Mouse (Mus musculus): ENCODE measurements around the gene Rnf144b. TPM values are rescaled to one million over a fixed set of nuclear protein-coding genes. Genes with fewer than 3 reads are reported as not detected.

Rnf144b gene
- polyA plus RNA-seq, 1 experiment from 2014 or later = 0.91 TPM

GRCm38 (mm10) chr13:47244771-47245170, 122.3 kb downstream of the Rnf144b start:
- H3K27me3 ChIP-seq (replicated peaks; ENCODE audit: control insufficient read depth, insufficient read depth, low read length) = no peaks in the 10 kb centered on the region

GRCm38 (mm10) chr13:47246459-47246858, 124.0 kb downstream of the Rnf144b start:
- Histone ChIP-seq H3K27me3 (replicated peaks; ENCODE audit: control insufficient read depth, insufficient read depth, low read length) (no peaks in the 10 kb centered on the region), H3K9ac (ENCODE audit: low read length) (no peak overlapping the region), H3K4me3 (ENCODE audit: low read depth, low read length) (no peak overlapping the region), H3K9me3 (replicated peaks; ENCODE audit: control insufficient read depth, low read length) (no peaks in the 10 kb centered on the region), H3K36me3 (ENCODE audit: control insufficient read depth, insufficient read depth, low read length) (no peaks in the 10 kb centered on the region), H3K27ac (ENCODE audit: low read depth, low read length) (no peak overlapping the region), H3K4me1 (ENCODE audit: control insufficient read depth, insufficient read depth, low read length) (peaks cover 8% of the 10 kb centered on the region; the same call in 1 of the 2 replicates), H3K4me2 (ENCODE audit: low read length) (no peak overlapping the region)
- DNase-seq (ENCODE audit: low spot score) (no peak), ATAC-seq (no peak)
- WGBS = 69% methylated on average over 10 of the region's 10 CpGs

More at GRCm38 (mm10) chr13:47244771-47245170, 122.3 kb downstream of the Rnf144b start:
- Histone ChIP-seq H3K36me3 (ENCODE audit: control insufficient read depth, insufficient read depth, low read length) (no peaks in the 10 kb centered on the region), H3K4me3 (ENCODE audit: low read depth, low read length) (no peak overlapping the region), H3K9me3 (replicated peaks; ENCODE audit: control insufficient read depth, low read length) (no peaks in the 10 kb centered on the region), H3K4me1 (ENCODE audit: control insufficient read depth, insufficient read depth, low read length) (peaks cover 8% of the 10 kb centered on the region; the same call in 1 of the 2 replicates), H3K4me2 (ENCODE audit: low read length) (no peak overlapping the region), H3K9ac (ENCODE audit: low read length) (no peak overlapping the region), H3K27ac (ENCODE audit: low read depth, low read length) (no peak overlapping the region)
- peak; percentile 88 for DNase-seq (ENCODE audit: low spot score)
- WGBS = 57% methylated on average over 11 of the region's 11 CpGs
- ATAC-seq = peak; percentile 84; the same call in 1 of the 2 replicates

GRCm38 (mm10) chr13:47247156-47247800, 124.8 kb downstream of the Rnf144b start:
- WGBS = 78% methylated on average over 13 of the region's 13 CpGs
- H3K27me3 ChIP-seq (replicated peaks; ENCODE audit: control insufficient read depth, insufficient read depth, low read length) = no peaks in the 10 kb centered on the region
- H3K27ac ChIP-seq (ENCODE audit: low read depth, low read length) = no peak overlapping the region
- ATAC-seq (no peak), DNase-seq (ENCODE audit: low spot score) (no peak)
- H3K9ac ChIP-seq (ENCODE audit: low read length) = no peak overlapping the region
- no peak overlapping the region for H3K4me3 ChIP-seq (ENCODE audit: low read depth, low read length)
- H3K4me2 ChIP-seq (ENCODE audit: low read length) = no peak overlapping the region
- H3K36me3 ChIP-seq (ENCODE audit: control insufficient read depth, insufficient read depth, low read length) = no peaks in the 10 kb centered on the region
- H3K9me3 ChIP-seq (replicated peaks; ENCODE audit: control insufficient read depth, low read length) = no peaks in the 10 kb centered on the region
- H3K4me1 ChIP-seq (ENCODE audit: control insufficient read depth, insufficient read depth, low read length) = peaks cover 8% of the 10 kb centered on the region; the same call in 1 of the 2 replicates

GRCm38 (mm10) chr13:47248289-47249010, 126.0 kb downstream of the Rnf144b start:
- Histone ChIP-seq H3K27me3 (replicated peaks; ENCODE audit: control insufficient read depth, insufficient read depth, low read length) (no peaks in the 10 kb centered on the region), H3K4me3 (ENCODE audit: low read depth, low read length) (no peak overlapping the region), H3K27ac (ENCODE audit: low read depth, low read length) (no peak overlapping the region; the same call in 1 of the 2 replicates), H3K36me3 (ENCODE audit: control insufficient read depth, insufficient read depth, low read length) (no peaks in the 10 kb centered on the region), H3K4me2 (ENCODE audit: low read length) (no peak overlapping the region), H3K4me1 (ENCODE audit: control insufficient read depth, insufficient read depth, low read length) (peaks cover 8% of the 10 kb centered on the region; the same call in 1 of the 2 replicates), H3K9ac (ENCODE audit: low read length) (no peak overlapping the region), H3K9me3 (replicated peaks; ENCODE audit: control insufficient read depth, low read length) (no peaks in the 10 kb centered on the region)
- 43% methylated on average over 8 of the region's 8 CpGs for WGBS
- DNase-seq (ENCODE audit: low spot score) = peak; percentile 69
- ATAC-seq = peak; percentile 73

GRCm38 (mm10) chr13:47250615-47251014, 128.2 kb downstream of the Rnf144b start:
- Histone ChIP-seq H3K4me2 (ENCODE audit: low read length) (no peak overlapping the region), H3K36me3 (ENCODE audit: control insufficient read depth, insufficient read depth, low read length) (no peaks in the 10 kb centered on the region), H3K9ac (ENCODE audit: low read length) (no peak overlapping the region), H3K4me1 (ENCODE audit: control insufficient read depth, insufficient read depth, low read length) (peaks cover 8% of the 10 kb centered on the region; the same call in 1 of the 2 replicates), H3K4me3 (ENCODE audit: low read depth, low read length) (no peak overlapping the region), H3K27ac (ENCODE audit: low read depth, low read length) (no peak overlapping the region), H3K27me3 (replicated peaks; ENCODE audit: control insufficient read depth, insufficient read depth, low read length) (no peaks in the 10 kb centered on the region), H3K9me3 (replicated peaks; ENCODE audit: control insufficient read depth, low read length) (no peaks in the 10 kb centered on the region)
- 78% methylated on average over 1 of the region's 1 CpGs for WGBS
- no peak for DNase-seq (ENCODE audit: low spot score)
- ATAC-seq = no peak

- Histone ChIP-seq H3K4me3 (ENCODE audit: low read depth, low read length) (no peak overlapping the region), H3K9me3 (replicated peaks; ENCODE audit: control insufficient read depth, low read length) (no peaks in the 10 kb centered on the region), H3K9ac (ENCODE audit: low read length) (no peak overlapping the region), H3K36me3 (ENCODE audit: control insufficient read depth, insufficient read depth, low read length) (no peaks in the 10 kb centered on the region), H3K27me3 (replicated peaks; ENCODE audit: control insufficient read depth, insufficient read depth, low read length) (no peaks in the 10 kb centered on the region), H3K4me1 (ENCODE audit: control insufficient read depth, insufficient read depth, low read length) (peaks cover 8% of the 10 kb centered on the region; the same call in 1 of the 2 replicates), H3K27ac (ENCODE audit: low read depth, low read length) (no peak overlapping the region), H3K4me2 (ENCODE audit: low read length) (no peak overlapping the region)
- ATAC-seq = no peak
- WGBS = 95% methylated on average over 2 of the region's 2 CpGs
- no peak for DNase-seq (ENCODE audit: low spot score)
These were observed 128.8 kb downstream of the Rnf144b start for GRCm38 (mm10) chr13:47251114-47251764.

GRCm38 (mm10) chr13:47253711-47254110, 131.3 kb downstream of the Rnf144b start:
- ATAC-seq (no peak), DNase-seq (ENCODE audit: low spot score) (no peak)
- Histone ChIP-seq H3K4me3 (ENCODE audit: low read depth, low read length) (no peak overlapping the region), H3K4me1 (ENCODE audit: control insufficient read depth, insufficient read depth, low read length) (peaks cover 2% of the 10 kb centered on the region; the same call in 1 of the 2 replicates), H3K36me3 (ENCODE audit: control insufficient read depth, insufficient read depth, low read length) (no peaks in the 10 kb centered on the region), H3K9ac (ENCODE audit: low read length) (no peak overlapping the region), H3K27ac (ENCODE audit: low read depth, low read length) (no peak overlapping the region), H3K27me3 (replicated peaks; ENCODE audit: control insufficient read depth, insufficient read depth, low read length) (no peaks in the 10 kb centered on the region), H3K9me3 (replicated peaks; ENCODE audit: control insufficient read depth, low read length) (no peaks in the 10 kb centered on the region), H3K4me2 (ENCODE audit: low read length) (no peak overlapping the region)
- 82% methylated on average over 5 of the region's 5 CpGs for WGBS

- no peak overlapping the region for H3K27ac ChIP-seq (ENCODE audit: low read depth, low read length)
- peaks cover 2% of the 10 kb centered on the region; the same call in 1 of the 2 replicates for H3K4me1 ChIP-seq (ENCODE audit: control insufficient read depth, insufficient read depth, low read length)
- no peak overlapping the region for H3K4me2 ChIP-seq (ENCODE audit: low read length)
- DNase-seq (ENCODE audit: low spot score) = no peak
- no peaks in the 10 kb centered on the region for H3K9me3 ChIP-seq (replicated peaks; ENCODE audit: control insufficient read depth, low read length)
- no peak overlapping the region for H3K9ac ChIP-seq (ENCODE audit: low read length)
- no peaks in the 10 kb centered on the region for H3K27me3 ChIP-seq (replicated peaks; ENCODE audit: control insufficient read depth, insufficient read depth, low read length)
- no peaks in the 10 kb centered on the region for H3K36me3 ChIP-seq (ENCODE audit: control insufficient read depth, insufficient read depth, low read length)
- no peak overlapping the region for H3K4me3 ChIP-seq (ENCODE audit: low read depth, low read length)
- 48% methylated on average over 4 of the region's 4 CpGs for WGBS
- no peak for ATAC-seq
These were observed 136.8 kb downstream of the Rnf144b start for GRCm38 (mm10) chr13:47259297-47259696.
